Mouse (Mus musculus): ENCODE measurements around the gene Agmat. TPM values are rescaled to one million over a fixed set of nuclear protein-coding genes. Genes with fewer than 3 reads are reported as not detected.

The Agmat gene
- polyA plus RNA-seq, 1 experiment from 2014 or later: 1.6 TPM

DNA sequence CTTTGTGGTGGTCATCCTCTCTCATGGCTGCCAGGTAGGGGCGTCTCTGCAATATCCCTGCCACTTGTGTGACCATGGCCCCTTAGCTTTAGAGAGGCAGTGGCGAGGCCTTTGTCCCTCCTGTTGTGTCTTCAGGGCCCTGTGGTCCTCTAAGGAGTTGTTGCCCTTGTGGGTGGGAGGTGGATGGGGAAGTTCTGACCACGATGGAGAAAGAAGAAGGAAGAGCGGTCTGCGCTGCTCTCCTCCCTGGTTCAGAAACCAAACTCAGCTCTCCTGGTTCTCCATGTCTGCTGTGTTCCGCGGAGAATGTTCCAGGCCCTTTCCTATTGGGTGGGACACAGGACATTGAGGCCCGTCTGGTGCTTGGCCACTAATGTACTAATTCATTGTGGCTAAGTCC is 59.4 kb downstream of the Agmat start:
- Histone ChIP-seq H3K4me3 (ENCODE audit: low read length) (no peak overlapping the region), H3K9me3 (ENCODE audit: control insufficient read depth, low read length) (no peaks in the 10 kb centered on the region), H3K27ac (ENCODE audit: low read depth, low read length) (no peak overlapping the region), H3K9ac (ENCODE audit: low read depth, low read length) (no peak overlapping the region), H3K4me2 (replicated peaks; ENCODE audit: low read depth, low read length) (no peak overlapping the region), H3K4me1 (ENCODE audit: control insufficient read depth, insufficient read depth, low read length) (no peaks in the 10 kb centered on the region), H3K27me3 (ENCODE audit: control insufficient read depth, insufficient read depth, low read length) (no peaks in the 10 kb centered on the region), H3K36me3 (ENCODE audit: control insufficient read depth, insufficient read depth, low read length) (peaks cover 62% of the 10 kb centered on the region)
- ATAC-seq (ENCODE audit: low FRiP score, low TSS enrichment): no peak
- WGBS: 98% methylated on average over 8 of the region's 8 CpGs

Other genes with a start within 250 kb of the Agmat start
- gene Spen, start 208.1 kb upstream of the Agmat start, polyA plus RNA-seq (2014; fragmentation: Nextera tagmentation; extraction: Ambion mirVana): 13.1 and 19.3 TPM in 2 replicates
- 49.4 and 71.3 TPM in 2 replicates for gene Fblim1, start 140.6 kb upstream of the Agmat start, polyA plus RNA-seq (2014; fragmentation: Nextera tagmentation; extraction: Ambion mirVana)
- 0.86 and 1.2 TPM in 2 replicates for gene Tmem82, start 128.0 kb upstream of the Agmat start, polyA plus RNA-seq (2014; fragmentation: Nextera tagmentation; extraction: Ambion mirVana)
- gene Slc25a34, start 122.9 kb upstream of the Agmat start, polyA plus RNA-seq (2014; fragmentation: Nextera tagmentation; extraction: Ambion mirVana): 0.07 TPM in 1 of 2 replicates, not detected in the other
- 3.5 and 6.8 TPM in 2 replicates for gene Plekhm2, start 81.8 kb upstream of the Agmat start, polyA plus RNA-seq (2014; fragmentation: Nextera tagmentation; extraction: Ambion mirVana)
- gene Rsc1a1, start 61.1 kb upstream of the Agmat start, polyA plus RNA-seq (2014; fragmentation: Nextera tagmentation; extraction: Ambion mirVana): not detected in 2 replicates
- gene Ddi2, start 23.3 kb upstream of the Agmat start, polyA plus RNA-seq (2014; fragmentation: Nextera tagmentation; extraction: Ambion mirVana): 11.0 and 20.6 TPM in 2 replicates
- gene Dnajc16, start 44.3 kb downstream of the Agmat start, polyA plus RNA-seq (2014; fragmentation: Nextera tagmentation; extraction: Ambion mirVana): 3.2 and 5.2 TPM in 2 replicates
- 14.5 and 24.3 TPM in 2 replicates for gene Casp9, start 46.9 kb downstream of the Agmat start, polyA plus RNA-seq (2014; fragmentation: Nextera tagmentation; extraction: Ambion mirVana)
- not detected in 2 replicates for gene Cela2a, start 79.5 kb downstream of the Agmat start, polyA plus RNA-seq (2014; fragmentation: Nextera tagmentation; extraction: Ambion mirVana)
- not detected in 2 replicates for gene Ctrc, start 99.7 kb downstream of the Agmat start, polyA plus RNA-seq (2014; fragmentation: Nextera tagmentation; extraction: Ambion mirVana)
- 29.5 and 30.3 TPM in 2 replicates for gene Efhd2, start 128.2 kb downstream of the Agmat start, polyA plus RNA-seq (2014; fragmentation: Nextera tagmentation; extraction: Ambion mirVana)